Mouse (Mus musculus) heart, embryonic 13.5 days (tissue): ENCODE results near the gene Cox10. TPM values are rescaled to one million over a fixed set of nuclear protein-coding genes. Genes with fewer than 3 reads are reported as not detected.

Experiments used
- ATAC-seq: fragments of 200-750 bp; cut with Nextera tagmentation; 2 replicates; pipeline ENCODE4 v1.8.0; 2017; ENCODE audit warnings: moderate TSS enrichment; ENCODE audit not compliant: insufficient number of reproducible peaks, low FRiP score, low TSS enrichment; ENCODE audit errors: extremely low read depth
- H3K27ac ChIP-seq: fragments of 300-500 bp; sonication (generic); replicated peaks from 2 replicates; pipeline ENCODE4 v1.5.1; 2015; ENCODE audit warnings: moderate library complexity, mild to moderate bottlenecking, inconsistent platforms
- H3K27me3 ChIP-seq: fragments of 300-500 bp; sonication (generic); replicated peaks from 2 replicates; pipeline ENCODE4 v1.6.1; 2015; ENCODE audit warnings: mild to moderate bottlenecking, inconsistent platforms
- H3K36me3 ChIP-seq: fragments of 300-500 bp; sonication (generic); 2 replicates; pipeline ENCODE4 v1.6.1; 2015; ENCODE audit warnings: mild to moderate bottlenecking, inconsistent platforms
- H3K4me1 ChIP-seq: fragments of 300-500 bp; sonication (generic); 2 replicates; pipeline ENCODE4 v1.6.1; 2015; ENCODE audit warnings: inconsistent platforms
- H3K4me2 ChIP-seq: fragments of 300-500 bp; sonication (generic); 2 replicates; pipeline ENCODE4 v1.6.1; 2015; ENCODE audit warnings: inconsistent platforms, mild to moderate bottlenecking, moderate library complexity
- H3K4me3 ChIP-seq: fragments of 300-500 bp; sonication (generic); 2 replicates; pipeline ENCODE4 v1.5.1; 2015; ENCODE audit warnings: moderate library complexity, mild to moderate bottlenecking, inconsistent platforms
- H3K9ac ChIP-seq: fragments of 300-500 bp; sonication (generic); 2 replicates; pipeline ENCODE4 v1.6.1; 2015; ENCODE audit warnings: inconsistent platforms, mild to moderate bottlenecking, moderate library complexity
- H3K9me3 ChIP-seq: fragments of 300-500 bp; sonication (generic); 2 replicates; pipeline ENCODE4 v1.6.1; 2016; ENCODE audit warnings: inconsistent platforms
- WGBS: fragments of 180-500 bp; shearing (Covaris S2); methylation state at CpG from one replicate; pipeline ENCODE4 v1.1.7; 2015; ENCODE audit warnings: mixed read lengths; 5-methylcytosine and 5-hydroxymethylcytosine counted together
- polyA plus RNA-seq: library from polyadenylated mRNA; unstranded; fragments of >200 nt; fragmentation: Nextera tagmentation; extraction: Ambion mirVana; gene quantifications from 2 replicates; pipeline ENCODE4 v1.2.1, GENCODE M21; 2015

Gene Cox10
- polyA plus RNA-seq, 1 experiment from 2014 or later = 32.9 TPM

- 44% methylated on average over 15 of the region's 15 CpGs for WGBS
- H3K4me1 ChIP-seq = peaks cover 47% of the 10 kb centered on the region
- no peaks in the 10 kb centered on the region for H3K27me3 ChIP-seq
- H3K4me3 ChIP-seq = no peak overlapping the region
- no peak overlapping the region for H3K27ac ChIP-seq
- no peak overlapping the region for H3K4me2 ChIP-seq
- no peaks in the 10 kb centered on the region for H3K9me3 ChIP-seq
- H3K36me3 ChIP-seq = no peaks in the 10 kb centered on the region
- no peak for ATAC-seq
- H3K9ac ChIP-seq = no peak overlapping the region
These were observed 55.8 kb downstream of the Cox10 start for GRCm38 (mm10) chr11:64023380-64023981.

- Histone ChIP-seq H3K36me3 (no peaks in the 10 kb centered on the region), H3K9ac (no peak overlapping the region), H3K9me3 (no peaks in the 10 kb centered on the region), H3K4me1 (peaks cover 45% of the 10 kb centered on the region), H3K27ac (no peak overlapping the region), H3K4me3 (no peak overlapping the region), H3K4me2 (no peak overlapping the region), H3K27me3 (no peaks in the 10 kb centered on the region)
- WGBS = 73% methylated on average over 9 of the region's 9 CpGs
- no peak for ATAC-seq
These were observed 56.7 kb downstream of the Cox10 start for GRCm38 (mm10) chr11:64022403-64023047.

GRCm38 (mm10) chr11:64019235-64019634, 60.0 kb downstream of the Cox10 start:
- Histone ChIP-seq H3K4me3 (no peak overlapping the region), H3K36me3 (no peaks in the 10 kb centered on the region), H3K9me3 (no peaks in the 10 kb centered on the region), H3K9ac (no peak overlapping the region), H3K27me3 (no peaks in the 10 kb centered on the region), H3K27ac (no peak overlapping the region), H3K4me1 (peaks cover 30% of the 10 kb centered on the region), H3K4me2 (no peak overlapping the region)
- WGBS = 38% methylated on average over 8 of the region's 8 CpGs
- no peak for ATAC-seq

GRCm38 (mm10) chr11:64018165-64018564, 61.1 kb downstream of the Cox10 start:
- H3K9ac ChIP-seq = no peak overlapping the region
- H3K9me3 ChIP-seq = no peaks in the 10 kb centered on the region
- no peaks in the 10 kb centered on the region for H3K27me3 ChIP-seq
- no peak overlapping the region for H3K4me2 ChIP-seq
- H3K4me1 ChIP-seq = peaks cover 21% of the 10 kb centered on the region
- no peak for ATAC-seq
- no peak overlapping the region for H3K4me3 ChIP-seq
- no peak overlapping the region for H3K27ac ChIP-seq
- no peaks in the 10 kb centered on the region for H3K36me3 ChIP-seq
- WGBS = 70% methylated on average over 5 of the region's 5 CpGs

- WGBS = 59% methylated on average over 6 of the region's 6 CpGs
- ATAC-seq = no peak
- H3K36me3 ChIP-seq = no peaks in the 10 kb centered on the region
These were observed 64.0 kb downstream of the Cox10 start for GRCm38 (mm10) chr11:64015309-64015708.

GRCm38 (mm10) chr11:64010724-64011496, 68.4 kb downstream of the Cox10 start:
- Histone ChIP-seq H3K9me3 (peaks cover 4% of the 10 kb centered on the region; the same call in 1 of the 2 replicates), H3K27ac (no peak overlapping the region), H3K4me1 (peaks cover 11% of the 10 kb centered on the region), H3K4me3 (no peak overlapping the region), H3K36me3 (no peaks in the 10 kb centered on the region), H3K27me3 (no peaks in the 10 kb centered on the region), H3K9ac (no peak overlapping the region), H3K4me2 (peak overlapping the region; percentile 11)
- WGBS = 35% methylated on average over 22 of the region's 22 CpGs
- ATAC-seq = no peak

More at GRCm38 (mm10) chr11:64015309-64015708, 64.0 kb downstream of the Cox10 start:
- no peak overlapping the region for H3K4me2 ChIP-seq
- H3K27me3 ChIP-seq = no peaks in the 10 kb centered on the region
- H3K9ac ChIP-seq = no peak overlapping the region
- no peak overlapping the region for H3K27ac ChIP-seq
- H3K4me1 ChIP-seq = peaks cover 23% of the 10 kb centered on the region
- no peaks in the 10 kb centered on the region for H3K9me3 ChIP-seq
- no peak overlapping the region for H3K4me3 ChIP-seq

- 86% methylated on average over 4 of the region's 4 CpGs for WGBS
- H3K4me3 ChIP-seq = no peak overlapping the region
- H3K4me2 ChIP-seq = no peak overlapping the region
- no peak overlapping the region for H3K9ac ChIP-seq
- H3K27ac ChIP-seq = no peak overlapping the region
- H3K27me3 ChIP-seq = no peaks in the 10 kb centered on the region
- peaks cover 4% of the 10 kb centered on the region; the same call in 1 of the 2 replicates for H3K9me3 ChIP-seq
- H3K4me1 ChIP-seq = peaks cover 50% of the 10 kb centered on the region
- no peak for ATAC-seq
- no peaks in the 10 kb centered on the region for H3K36me3 ChIP-seq
These were observed 75.1 kb downstream of the Cox10 start for GRCm38 (mm10) chr11:64004152-64004551.

- H3K36me3 ChIP-seq = no peaks in the 10 kb centered on the region
- WGBS = 56% methylated on average over 3 of the region's 3 CpGs
- no peak for ATAC-seq
These were observed 75.8 kb downstream of the Cox10 start for GRCm38 (mm10) chr11:64003484-64003883.

DNA sequence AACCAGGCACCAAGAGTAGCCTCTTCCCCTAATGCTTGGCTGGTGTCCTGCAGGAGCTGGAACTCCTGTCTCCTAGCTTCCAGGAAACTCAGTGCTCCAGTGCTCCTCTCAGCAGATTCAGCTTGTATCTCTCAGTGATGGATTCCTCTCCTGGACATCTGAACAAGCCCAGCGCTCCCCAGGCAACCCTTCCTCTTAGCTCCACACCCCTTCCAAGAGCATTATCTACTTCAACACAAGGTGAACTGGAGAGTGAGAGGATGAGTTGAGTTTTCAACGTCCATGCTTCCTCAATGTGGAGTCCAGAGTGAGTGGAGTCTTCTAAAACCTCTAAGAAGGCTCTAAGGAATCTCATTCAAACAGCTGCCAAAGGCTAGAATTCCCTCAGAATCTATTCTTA, 76.6 kb downstream of the Cox10 start:
- Histone ChIP-seq H3K4me2 (no peak overlapping the region), H3K9ac (no peak overlapping the region), H3K27me3 (no peaks in the 10 kb centered on the region), H3K27ac (no peak overlapping the region), H3K4me1 (peaks cover 50% of the 10 kb centered on the region), H3K4me3 (no peak overlapping the region), H3K36me3 (no peaks in the 10 kb centered on the region), H3K9me3 (peaks cover 4% of the 10 kb centered on the region; the same call in 1 of the 2 replicates)
- no peak for ATAC-seq
- WGBS = 57% methylated on average over 2 of the region's 2 CpGs

More at GRCm38 (mm10) chr11:64003484-64003883, 75.8 kb downstream of the Cox10 start:
- Histone ChIP-seq H3K4me1 (peaks cover 50% of the 10 kb centered on the region), H3K4me3 (no peak overlapping the region), H3K9me3 (peaks cover 4% of the 10 kb centered on the region; the same call in 1 of the 2 replicates), H3K27ac (no peak overlapping the region), H3K27me3 (no peaks in the 10 kb centered on the region), H3K9ac (no peak overlapping the region), H3K4me2 (no peak overlapping the region)

DNA sequence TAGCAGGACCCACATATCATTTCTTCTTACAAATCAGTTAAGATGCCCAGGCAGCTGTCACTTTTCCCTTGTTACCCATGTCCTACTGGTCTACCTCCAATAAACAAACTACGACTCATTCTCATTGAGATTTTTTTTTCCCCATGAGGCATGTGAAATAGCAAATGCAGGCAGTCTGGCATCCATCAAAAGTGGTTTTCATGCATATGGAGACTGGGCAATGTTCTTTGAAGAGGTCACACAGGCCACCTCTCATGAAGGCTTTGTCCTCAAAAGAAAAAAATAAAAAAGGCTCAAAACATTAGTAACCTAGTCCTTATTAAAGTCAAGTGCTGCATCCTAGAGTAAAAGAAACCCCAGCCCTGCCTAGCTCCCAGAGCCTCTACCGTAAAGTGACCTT, 78.2 kb downstream of the Cox10 start:
- no peak overlapping the region for H3K4me2 ChIP-seq
- WGBS = 66% methylated on average over 2 of the region's 2 CpGs
- H3K9ac ChIP-seq = no peak overlapping the region
- no peaks in the 10 kb centered on the region for H3K27me3 ChIP-seq
- no peak overlapping the region for H3K4me3 ChIP-seq
- ATAC-seq = no peak
- H3K4me1 ChIP-seq = peaks cover 50% of the 10 kb centered on the region
- no peaks in the 10 kb centered on the region for H3K36me3 ChIP-seq
- H3K9me3 ChIP-seq = no peaks in the 10 kb centered on the region
- peak overlapping the region; percentile 62; the same call in 1 of the 2 replicates for H3K27ac ChIP-seq

DNA sequence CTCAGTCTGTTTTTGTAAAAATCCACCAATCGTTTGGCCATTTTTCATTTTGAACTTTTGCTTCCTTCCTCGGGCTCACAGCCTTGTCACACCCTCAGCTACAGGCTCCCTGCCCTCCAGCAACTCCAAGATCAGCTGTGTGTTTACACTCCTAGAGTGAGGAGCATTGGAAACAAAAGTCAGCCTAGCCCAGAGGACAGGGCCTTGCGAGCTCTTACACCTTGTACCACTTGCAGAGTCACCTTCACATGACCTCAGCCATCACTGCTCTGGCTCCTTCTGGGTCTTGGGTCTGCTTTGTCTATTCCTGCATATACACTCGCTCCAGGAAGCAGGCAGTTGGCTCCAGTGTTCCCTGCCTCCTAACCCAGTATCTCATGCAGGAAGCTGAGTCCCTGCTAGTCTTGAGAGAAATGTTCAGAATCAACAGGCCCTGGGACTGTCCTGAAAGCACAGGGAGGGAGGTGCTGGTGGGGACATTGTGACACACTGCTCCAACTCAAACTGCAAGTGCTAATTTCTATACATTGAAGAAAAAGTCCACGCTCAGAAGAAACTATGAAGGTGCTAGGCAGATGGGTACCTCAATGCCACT, 79.0 kb downstream of the Cox10 start:
- no peak overlapping the region for H3K4me2 ChIP-seq
- H3K9me3 ChIP-seq = no peaks in the 10 kb centered on the region
- peak overlapping the region; percentile 62 for H3K27ac ChIP-seq
- no peak overlapping the region for H3K4me3 ChIP-seq
- no peaks in the 10 kb centered on the region for H3K36me3 ChIP-seq
- peaks cover 50% of the 10 kb centered on the region for H3K4me1 ChIP-seq
- no peak overlapping the region for H3K9ac ChIP-seq
- no peaks in the 10 kb centered on the region for H3K27me3 ChIP-seq
- no peak for ATAC-seq
- WGBS = 40% methylated on average over 5 of the region's 5 CpGs
